Mouse (Mus musculus): ENCODE data around the gene Olfr1337. TPM values are rescaled to one million over a fixed set of nuclear protein-coding genes. Genes with fewer than 3 reads are reported as not detected.

Olfr1337 gene
- polyA plus RNA-seq, 1 experiment from 2014 or later: not detected

DNA sequence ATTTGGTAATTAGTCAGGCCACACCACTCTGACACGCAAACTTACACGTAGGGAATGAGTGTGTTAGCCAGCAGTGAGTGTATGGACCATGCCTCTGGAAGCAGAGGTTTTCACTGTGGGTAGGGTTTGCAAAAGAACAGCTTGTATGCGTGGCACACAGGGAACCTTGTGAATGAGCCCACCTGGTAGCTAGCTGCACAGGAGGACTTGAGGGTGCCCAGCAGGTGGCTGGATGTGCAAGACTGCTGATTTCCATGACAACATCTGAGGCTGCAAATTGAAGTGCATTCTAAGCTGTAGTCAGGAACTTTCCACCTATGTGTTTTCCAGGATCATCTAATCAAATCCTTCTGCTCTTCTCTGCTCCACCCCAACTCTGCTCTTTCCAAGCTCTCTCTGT lies 42.8 kb downstream of the Olfr1337 start:
- Histone ChIP-seq H3K36me3 (ENCODE audit: insufficient read depth) (no peaks in the 10 kb centered on the region), H3K4me2 (no peak overlapping the region), H3K4me1 (ENCODE audit: insufficient read depth) (no peaks in the 10 kb centered on the region), H3K4me3 (ENCODE audit: low read depth, low read length) (no peak overlapping the region), H3K9ac (no peak overlapping the region), H3K27me3 (ENCODE audit: insufficient read depth, low read length) (no peaks in the 10 kb centered on the region; the same call in none of the 2 replicates), H3K9me3 (ENCODE audit: low read depth, low read length) (no peaks in the 10 kb centered on the region), H3K27ac (ENCODE audit: low read depth) (no peak overlapping the region)
- DNase-seq (no peak), ATAC-seq (ENCODE audit: insufficient read depth) (no peak)
- TF ChIP-seq CTCF (IDR thresholded peaks at IDR 0.05; ENCODE audit: low read depth): no peak
- 57% methylated on average over 3 of the region's 3 CpGs for WGBS

DNA sequence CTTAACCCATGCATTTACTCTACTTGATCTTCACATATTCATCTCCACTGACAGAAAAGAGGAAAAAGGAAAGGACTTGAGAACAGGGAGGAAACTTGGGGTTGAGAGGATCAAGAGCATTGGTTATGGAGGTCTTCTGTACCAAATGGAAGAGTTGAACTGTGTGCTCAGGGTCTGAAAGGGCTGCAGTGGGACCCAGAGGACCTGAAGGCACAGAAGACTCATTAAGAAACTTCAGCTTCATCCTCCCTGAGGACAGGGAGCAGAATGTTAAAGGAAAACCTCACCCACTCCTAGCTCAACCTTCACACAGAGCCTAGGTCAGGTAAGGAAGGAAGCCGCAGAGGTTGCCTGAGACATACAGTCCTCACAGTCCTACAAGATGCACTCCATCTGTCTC lies 50.5 kb downstream of the Olfr1337 start, which contains the start of gene Olfr1339:
Gene Olfr1339 (plus strand): TSS at position 301 of the 400 bp plus-strand sequence.
- Histone ChIP-seq H3K9ac (no peak within 1 kb of the TSS), H3K4me3 (ENCODE audit: low read depth, low read length) (no peak within 1 kb of the TSS), H3K27ac (ENCODE audit: low read depth) (no peak within 1 kb of the TSS), H3K4me2 (no peak within 1 kb of the TSS), H3K4me1 (ENCODE audit: insufficient read depth) (no peaks in the 10 kb centered on the region), H3K36me3 (ENCODE audit: insufficient read depth) (no peaks in the 10 kb centered on the region), H3K27me3 (ENCODE audit: insufficient read depth, low read length) (no peaks in the 10 kb centered on the region), H3K9me3 (ENCODE audit: low read depth, low read length) (no peaks in the 10 kb centered on the region)
- TF ChIP-seq CTCF (IDR thresholded peaks at IDR 0.05; ENCODE audit: low read depth): no peak
- no peak for ATAC-seq (ENCODE audit: insufficient read depth)
- no peak for DNase-seq
- WGBS: 92% methylated on average over 1 of the region's 1 CpGs

Other genes with a start within 250 kb of the Olfr1337 start
- gene Tmem125, start 238.5 kb downstream of the Olfr1337 start, polyA plus RNA-seq (2014; fragmentation: Nextera tagmentation; extraction: Ambion mirVana): 3.3 and 3.6 TPM in 2 replicates
- gene Cfap57, start 161.8 kb downstream of the Olfr1337 start, polyA plus RNA-seq (2014; fragmentation: Nextera tagmentation; extraction: Ambion mirVana): 0.12 and 0.22 TPM in 2 replicates
- 161 and 166 TPM in 2 replicates for gene Ebna1bp2, start 161.8 kb downstream of the Olfr1337 start, polyA plus RNA-seq (2014; fragmentation: Nextera tagmentation; extraction: Ambion mirVana)
- not detected in 2 replicates for gene Olfr62, start 123.6 kb downstream of the Olfr1337 start, polyA plus RNA-seq (2014; fragmentation: Nextera tagmentation; extraction: Ambion mirVana)
- 0.74 and 0.99 TPM in 2 replicates for gene Olfr1342, start 89.8 kb downstream of the Olfr1337 start, polyA plus RNA-seq (2014; fragmentation: Nextera tagmentation; extraction: Ambion mirVana)
- not detected in 2 replicates for gene Olfr1341, start 79.1 kb downstream of the Olfr1337 start, polyA plus RNA-seq (2014; fragmentation: Nextera tagmentation; extraction: Ambion mirVana)
- gene Olfr1340, start 62.4 kb downstream of the Olfr1337 start, polyA plus RNA-seq (2014; fragmentation: Nextera tagmentation; extraction: Ambion mirVana): not detected in 2 replicates
- gene Olfr1339, start 50.4 kb downstream of the Olfr1337 start, polyA plus RNA-seq (2014; fragmentation: Nextera tagmentation; extraction: Ambion mirVana): not detected in 2 replicates
- not detected in 2 replicates for gene Olfr1338, start 23.8 kb downstream of the Olfr1337 start, polyA plus RNA-seq (2014; fragmentation: Nextera tagmentation; extraction: Ambion mirVana)
- gene Olfr1335, start 27.4 kb upstream of the Olfr1337 start, polyA plus RNA-seq (2014; fragmentation: Nextera tagmentation; extraction: Ambion mirVana): not detected in 2 replicates
- not detected in 2 replicates for gene Olfr1333, start 53.7 kb upstream of the Olfr1337 start, polyA plus RNA-seq (2014; fragmentation: Nextera tagmentation; extraction: Ambion mirVana)
- gene Olfr1331, start 82.1 kb upstream of the Olfr1337 start, polyA plus RNA-seq (2014; fragmentation: Nextera tagmentation; extraction: Ambion mirVana): not detected in 2 replicates
- gene Olfr1330, start 106.0 kb upstream of the Olfr1337 start, polyA plus RNA-seq (2014; fragmentation: Nextera tagmentation; extraction: Ambion mirVana): not detected in 2 replicates
- gene Olfr1329, start 134.9 kb upstream of the Olfr1337 start, polyA plus RNA-seq (2014; fragmentation: Nextera tagmentation; extraction: Ambion mirVana): not detected in 2 replicates
- not detected in 2 replicates for gene Olfr1328, start 156.0 kb upstream of the Olfr1337 start, polyA plus RNA-seq (2014; fragmentation: Nextera tagmentation; extraction: Ambion mirVana)
- not detected in 2 replicates for gene Lao1, start 179.0 kb upstream of the Olfr1337 start, polyA plus RNA-seq (2014; fragmentation: Nextera tagmentation; extraction: Ambion mirVana)